Mouse (Mus musculus) mesoderm, embryonic 11.5 days (tissue): Measurements from ENCODE around the gene Pdia5.

Source experiments
- DNase-seq: peaks from one replicate; pipeline ENCODE4 v3.0.0-alpha.2; 2012; ENCODE audit warnings: low read depth, low spot score

Pdia5 gene

GRCm38 (mm10) chr16:35362221-35362620 is 128.5 kb downstream of the Pdia5 start:
- no peak for DNase-seq

- peak; percentile 74 for DNase-seq
Measured at GRCm38 (mm10) chr16:35360593-35360992, 130.1 kb downstream of the Pdia5 start.

- no peak for DNase-seq
Measured at GRCm38 (mm10) chr16:35357449-35357848, 133.2 kb downstream of the Pdia5 start.
